Mouse (Mus musculus) adrenal gland (tissue): ENCODE data around the gene 3110082J24Rik.
"Not testable (repeated sequence)": the region's sequence is repeated elsewhere in the genome, so short reads cannot be mapped to it uniquely, and the experiment has no call there.

Source experiments
- intact Hi-C: fragments of 180-260 bp; cut with DNase I; formaldehyde crosslinking; loops from one replicate; pipeline ENCODE4 v1.15.1; 2025

The 3110082J24Rik gene

DNA sequence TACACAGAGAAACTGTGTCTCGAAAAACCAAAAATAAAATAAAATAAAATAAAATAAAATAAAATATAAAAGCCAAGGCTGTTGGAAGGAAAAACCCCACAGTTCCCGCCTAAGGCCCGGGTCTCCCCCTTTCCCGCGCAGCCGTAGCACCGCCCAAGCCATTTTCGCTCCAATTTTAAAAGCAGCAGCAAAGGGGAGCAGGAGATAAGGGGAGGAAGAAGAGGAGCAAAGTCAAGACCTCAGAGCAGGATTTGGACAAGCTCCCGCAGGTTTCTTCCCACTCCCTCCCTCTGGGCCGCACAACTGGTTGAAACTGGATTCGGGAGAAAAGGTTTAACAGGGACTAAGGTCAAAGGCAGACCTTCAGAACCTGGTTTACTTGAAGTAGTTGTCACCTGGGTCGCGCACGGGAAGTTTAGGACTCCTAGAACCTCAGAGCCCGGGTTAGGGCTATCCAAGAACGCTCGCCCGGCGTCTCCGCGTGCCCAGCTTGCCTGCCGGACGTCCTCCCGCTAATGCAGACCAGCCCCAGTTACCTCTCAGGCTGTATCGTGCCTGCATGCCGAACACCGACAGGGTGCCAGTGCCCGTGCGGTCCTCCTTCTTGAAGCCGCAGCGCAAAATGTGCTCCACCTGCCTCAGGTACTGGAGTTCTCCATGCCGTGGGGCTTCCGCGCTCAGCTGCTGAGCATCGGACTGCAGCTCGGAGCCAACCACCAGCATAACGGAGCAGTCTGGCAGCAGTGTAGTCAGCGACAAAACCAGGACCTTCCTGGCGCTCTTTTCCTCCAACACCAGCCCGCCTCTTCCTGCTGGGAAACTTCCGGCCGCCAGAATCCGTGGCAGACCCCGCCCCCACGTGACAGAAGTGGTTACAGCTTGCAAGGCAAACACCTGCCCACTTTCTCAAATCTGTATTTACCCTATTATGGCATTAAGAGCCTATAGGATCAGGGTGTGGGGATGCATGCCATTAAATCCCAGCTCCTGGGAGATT is 32.8 kb downstream of the 3110082J24Rik start, which contains the start of gene Tyms:
Gene Tyms, minus strand, starts transcription at position 793 of the 997 bp plus-strand sequence.
- intact Hi-C loops, result no loop called here

GRCm38 (mm10) chr5:30072377-30072776 is 33.5 kb downstream of the 3110082J24Rik start:
- intact Hi-C loops, result no loop called here

DNA sequence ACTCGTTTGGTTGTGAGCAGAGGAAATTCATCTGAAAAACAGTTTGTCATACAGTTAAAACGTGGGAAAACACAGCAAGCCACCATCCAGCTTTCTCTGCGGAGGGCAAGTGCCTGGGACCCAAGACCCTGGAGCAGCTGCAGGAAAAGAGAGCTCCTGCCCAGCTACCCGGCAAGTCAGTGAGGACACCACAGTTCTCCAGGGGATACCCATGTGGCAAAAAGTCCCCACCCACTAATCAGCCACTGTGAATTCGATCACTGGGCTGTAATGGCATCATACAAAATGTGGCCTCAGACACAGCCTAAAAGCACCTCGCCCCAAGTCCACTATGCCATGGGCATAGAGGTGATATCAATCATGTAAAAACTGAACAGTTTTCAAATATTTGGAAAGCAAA is 34.2 kb downstream of the 3110082J24Rik start:
- intact Hi-C loops, result no loop called here

- intact Hi-C loops, result no loop called here
These were observed 38.2 kb downstream of the 3110082J24Rik start for GRCm38 (mm10) chr5:30067726-30068125.

DNA sequence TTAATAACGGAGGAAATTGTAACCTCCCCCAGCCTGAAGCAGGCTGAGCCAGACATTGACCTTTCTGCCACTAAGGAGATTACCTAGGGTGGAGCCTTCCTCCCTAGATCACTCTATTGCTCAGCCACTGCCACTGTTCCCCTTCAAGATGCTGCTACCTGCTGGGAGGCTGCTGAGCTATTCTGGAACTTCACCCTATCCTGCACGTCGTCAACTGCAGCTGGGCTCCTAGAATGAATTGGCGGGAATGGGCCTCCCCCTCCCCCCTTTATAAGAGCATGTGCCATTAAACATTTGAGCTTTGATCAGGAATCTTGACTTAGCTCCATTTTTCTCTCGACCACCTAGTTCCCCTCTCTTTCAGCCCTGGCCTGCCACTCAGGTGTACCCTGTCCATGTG is 46.3 kb downstream of the 3110082J24Rik start:
- intact Hi-C loops, result not testable (repeated sequence)

- intact Hi-C loops, result no loop called here
These were observed 47.6 kb downstream of the 3110082J24Rik start for GRCm38 (mm10) chr5:30058216-30058731.
